Mouse (Mus musculus): ENCODE measurements at regions not wholly inside any gene's neighbourhood (a gene's known extent, or its start where the extent isn't known, plus 50 kb on each side); places are given as distances from the start of the nearest gene placed in this dataset.

- no peak for DNase-seq (ENCODE audit: low read depth in 3 of 3, low spot score in 3 of 3)
- no peak overlapping the region for H3K27ac ChIP-seq
- no peak overlapping the region for H3K9ac ChIP-seq (replicated peaks)
- no peak overlapping the region for H3K4me2 ChIP-seq (ENCODE audit: low read depth)
- no peaks in the 10 kb centered on the region for H3K27me3 ChIP-seq (ENCODE audit: control insufficient read depth, insufficient read depth, low read length)
- no peaks in the 10 kb centered on the region for H3K4me1 ChIP-seq (replicated peaks; ENCODE audit: control insufficient read depth in 2 of 2, insufficient read depth in 2 of 2, low read length in 1 of 2)
- no peak for TF ChIP-seq EP300 (IDR thresholded peaks at IDR 0.05; ENCODE audit: low read depth)
- no peak for TF ChIP-seq CTCF (IDR thresholded peaks at IDR 0.05; ENCODE audit: low read depth)
- no peak overlapping the region for H3K4me3 ChIP-seq (ENCODE audit: insufficient read depth in 1 of 2, low read depth in 2 of 2, low read length in 2 of 2)
- no peaks in the 10 kb centered on the region for H3K36me3 ChIP-seq (replicated peaks; ENCODE audit: control insufficient read depth, insufficient read depth, low read depth)
- ATAC-seq (ENCODE audit: insufficient read depth): no peak
- H3K9me3 ChIP-seq (ENCODE audit: control insufficient read depth, low read length): no peaks in the 10 kb centered on the region
- WGBS (ENCODE audit: insufficient replicate concordance): 64% methylated on average over 5 of the region's 5 CpGs
Observed at GRCm38 (mm10) chr9:87387516-87387915, 132.2 kb upstream of the Cep162 start.

- H3K27me3 ChIP-seq (ENCODE audit: control insufficient read depth, insufficient read depth, low read length): no peaks in the 10 kb centered on the region
- H3K4me2 ChIP-seq (ENCODE audit: low read depth): no peak overlapping the region
- no peak overlapping the region for H3K9ac ChIP-seq (replicated peaks)
- no peak overlapping the region for H3K4me3 ChIP-seq (ENCODE audit: insufficient read depth in 1 of 2, low read depth in 2 of 2, low read length in 2 of 2)
- no peaks in the 10 kb centered on the region for H3K36me3 ChIP-seq (replicated peaks; ENCODE audit: control insufficient read depth, insufficient read depth, low read depth)
- H3K27ac ChIP-seq: no peak overlapping the region
- ATAC-seq (ENCODE audit: insufficient read depth) (no peak), DNase-seq (ENCODE audit: low read depth in 3 of 3, low spot score in 3 of 3) (no peak)
- WGBS (ENCODE audit: insufficient replicate concordance): 49% methylated on average over 3 of the region's 3 CpGs
- H3K9me3 ChIP-seq (ENCODE audit: control insufficient read depth, low read length): no peaks in the 10 kb centered on the region
- no peak for TF ChIP-seq CTCF (IDR thresholded peaks at IDR 0.05; ENCODE audit: low read depth)
- no peak for TF ChIP-seq EP300 (IDR thresholded peaks at IDR 0.05; ENCODE audit: low read depth)
- H3K4me1 ChIP-seq (replicated peaks; ENCODE audit: control insufficient read depth in 2 of 2, insufficient read depth in 2 of 2, low read length in 1 of 2): no peaks in the 10 kb centered on the region
Observed at GRCm38 (mm10) chr9:87383513-87383912, 128.2 kb upstream of the Cep162 start.

GRCm38 (mm10) chr9:87377921-87378320, 122.6 kb upstream of the Cep162 start:
- no peak overlapping the region for H3K9ac ChIP-seq (replicated peaks)
- TF ChIP-seq EP300 (IDR thresholded peaks at IDR 0.05; ENCODE audit: low read depth) (no peak), CTCF (IDR thresholded peaks at IDR 0.05; ENCODE audit: low read depth) (no peak)
- H3K36me3 ChIP-seq (replicated peaks; ENCODE audit: control insufficient read depth, insufficient read depth, low read depth): no peaks in the 10 kb centered on the region
- H3K27me3 ChIP-seq (ENCODE audit: control insufficient read depth, insufficient read depth, low read length): no peaks in the 10 kb centered on the region
- 42% methylated on average over 7 of the region's 7 CpGs for WGBS (ENCODE audit: insufficient replicate concordance)
- no peaks in the 10 kb centered on the region for H3K4me1 ChIP-seq (replicated peaks; ENCODE audit: control insufficient read depth in 2 of 2, insufficient read depth in 2 of 2, low read length in 1 of 2)
- DNase-seq (ENCODE audit: low read depth in 3 of 3, low spot score in 3 of 3): no peak
- H3K4me3 ChIP-seq (ENCODE audit: insufficient read depth in 1 of 2, low read depth in 2 of 2, low read length in 2 of 2): no peak overlapping the region
- H3K27ac ChIP-seq: no peak overlapping the region
- ATAC-seq (ENCODE audit: insufficient read depth): no peak
- H3K4me2 ChIP-seq (ENCODE audit: low read depth): no peak overlapping the region
- no peaks in the 10 kb centered on the region for H3K9me3 ChIP-seq (ENCODE audit: control insufficient read depth, low read length)

- H3K27ac ChIP-seq: no peak overlapping the region
- TF ChIP-seq EP300 (IDR thresholded peaks at IDR 0.05; ENCODE audit: low read depth) (no peak), CTCF (IDR thresholded peaks at IDR 0.05; ENCODE audit: low read depth) (no peak)
- H3K4me2 ChIP-seq (ENCODE audit: low read depth): no peak overlapping the region
- no peaks in the 10 kb centered on the region for H3K27me3 ChIP-seq (ENCODE audit: control insufficient read depth, insufficient read depth, low read length)
- ATAC-seq (ENCODE audit: insufficient read depth) (no peak), DNase-seq (ENCODE audit: low read depth in 3 of 3, low spot score in 3 of 3) (no peak)
- no peak overlapping the region for H3K9ac ChIP-seq (replicated peaks)
- no peaks in the 10 kb centered on the region for H3K9me3 ChIP-seq (ENCODE audit: control insufficient read depth, low read length)
- no peaks in the 10 kb centered on the region for H3K36me3 ChIP-seq (replicated peaks; ENCODE audit: control insufficient read depth, insufficient read depth, low read depth)
- no peak overlapping the region for H3K4me3 ChIP-seq (ENCODE audit: insufficient read depth in 1 of 2, low read depth in 2 of 2, low read length in 2 of 2)
- WGBS (ENCODE audit: insufficient replicate concordance): 54% methylated on average over 10 of the region's 10 CpGs
- H3K4me1 ChIP-seq (replicated peaks; ENCODE audit: control insufficient read depth in 2 of 2, insufficient read depth in 2 of 2, low read length in 1 of 2): no peaks in the 10 kb centered on the region
Observed at GRCm38 (mm10) chr9:87376731-87377310, 121.5 kb upstream of the Cep162 start.

GRCm38 (mm10) chr9:87372251-87372905, 117.0 kb upstream of the Cep162 start:
- Histone ChIP-seq H3K9ac (replicated peaks) (no peak overlapping the region), H3K9me3 (ENCODE audit: control insufficient read depth, low read length) (no peaks in the 10 kb centered on the region), H3K4me3 (ENCODE audit: insufficient read depth in 1 of 2, low read depth in 2 of 2, low read length in 2 of 2) (no peak overlapping the region), H3K4me1 (replicated peaks; ENCODE audit: control insufficient read depth in 2 of 2, insufficient read depth in 2 of 2, low read length in 1 of 2) (no peaks in the 10 kb centered on the region), H3K4me2 (ENCODE audit: low read depth) (no peak overlapping the region), H3K27ac (no peak overlapping the region), H3K36me3 (replicated peaks; ENCODE audit: control insufficient read depth, insufficient read depth, low read depth) (no peaks in the 10 kb centered on the region), H3K27me3 (ENCODE audit: control insufficient read depth, insufficient read depth, low read length) (no peaks in the 10 kb centered on the region)
- WGBS (ENCODE audit: insufficient replicate concordance): 55% methylated on average over 4 of the region's 4 CpGs
- TF ChIP-seq EP300 (IDR thresholded peaks at IDR 0.05; ENCODE audit: low read depth): no peak
- no peak for TF ChIP-seq CTCF (IDR thresholded peaks at IDR 0.05; ENCODE audit: low read depth)
- DNase-seq (ENCODE audit: low read depth in 3 of 3, low spot score in 3 of 3): no peak
- no peak for ATAC-seq (ENCODE audit: insufficient read depth)

All from liver, embryonic 14.5 days (tissue).